Comparison of ENCODE assay signal across 10 mouse cellular contexts in the genomic region with DNA sequence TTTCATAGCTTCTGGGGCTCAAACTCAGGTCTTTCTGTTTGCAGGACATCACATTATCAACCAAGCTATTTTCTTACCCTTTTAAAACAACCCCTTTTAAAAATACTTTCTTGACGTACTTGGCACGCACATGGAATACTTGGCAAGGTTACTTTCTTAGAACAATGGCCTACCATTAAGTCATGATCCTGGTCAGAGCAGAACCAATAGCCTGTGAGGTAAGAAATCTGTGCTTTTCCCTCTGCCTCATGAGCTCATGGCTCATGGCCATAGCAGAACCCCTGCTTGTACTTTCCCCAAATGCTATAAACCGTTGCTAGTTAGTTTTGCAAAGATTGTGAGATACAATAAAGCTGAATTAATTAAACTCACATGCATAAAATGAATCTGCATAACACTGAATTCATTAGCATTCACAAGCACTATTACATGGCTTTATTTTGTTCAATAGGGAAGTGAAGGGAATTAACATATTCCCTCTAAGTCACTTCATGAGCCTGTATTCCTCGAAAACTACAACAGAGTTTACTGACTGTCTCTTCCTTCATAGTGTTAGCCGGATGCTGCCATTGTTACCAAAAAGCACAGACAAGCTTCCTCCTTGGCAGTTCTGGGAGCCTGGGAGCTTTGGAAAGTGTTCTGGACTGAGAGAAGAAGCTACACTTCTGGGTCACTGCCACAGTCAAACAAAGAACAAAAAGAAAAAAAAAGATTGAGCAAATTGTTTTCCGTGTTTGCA. TPM values are rescaled to one million over a fixed set of nuclear protein-coding genes. Genes with fewer than 3 reads are reported as not detected.
DNase-seq lines count a peak whose midpoint lies in the region; ATAC-seq and TF ChIP-seq lines count a peak whose summit lies in the region.
"Had no signal": no experiment of that assay in that cellular context is flagged by ENCODE, and none has a peak within 500 bp of the region (broad histone marks: within the 10 kb centered on the region; RNA-seq: fewer than 3 reads in every experiment).

No protein-coding gene starts in this region.

- H3K9me3 ChIP-seq in heart, embryonic 15.5 days (replicated peaks), result no peaks in the 10 kb centered on the region
- H3K9me3 ChIP-seq: limb, embryonic 12.5 days had no signal

- ATAC-seq in heart, embryonic 15.5 days (replicated peaks; ENCODE audit: insufficient number of reproducible peaks, insufficient read depth, low FRiP score, low read depth), result peak; percentile 70

- H3K27me3 ChIP-seq in heart, embryonic 15.5 days, result no peaks in the 10 kb centered on the region
- H3K27me3 ChIP-seq: limb, embryonic 12.5 days had no signal

- peak; percentile 90 for DNase-seq in heart, adult 11 months
- no peak for DNase-seq in heart, postnatal 25 days (ENCODE audit: low spot score)
- peak; percentile 77 for DNase-seq in brain, embryonic 14.5 days (ENCODE audit: low read depth)
- peak; percentile 32 to 38 for DNase-seq in kidney, postnatal 36 days
- DNase-seq in urinary bladder, postnatal 25 days (ENCODE audit: low spot score), result no peak
- DNase-seq in urinary bladder, postnatal 4 days (ENCODE audit: low spot score in 2 of 2), result no peak
- DNase-seq in frontal cortex, adult 2 months (ENCODE audit: extremely low spot score in 1 of 2, low spot score in 1 of 2), result no peak
- DNase-seq: gastrocnemius, postnatal 14 days had no signal

- H3K4me3 ChIP-seq in heart, embryonic 15.5 days, result no peak overlapping the region
- H3K4me3 ChIP-seq: limb, embryonic 12.5 days had no signal

- H3K36me3 ChIP-seq in heart, embryonic 15.5 days, result no peaks in the 10 kb centered on the region
- H3K36me3 ChIP-seq: limb, embryonic 12.5 days had no signal

- H3K4me1 ChIP-seq in heart, embryonic 15.5 days (replicated peaks), result peaks cover 13% of the 10 kb centered on the region
- H3K4me1 ChIP-seq: limb, embryonic 12.5 days had no signal

- TF ChIP-seq CTCF in brain, embryonic 14.5 days (IDR thresholded peaks at IDR 0.05; ENCODE audit: borderline replicate concordance, extremely low read depth, insufficient read depth, insufficient read length), result no peak

- H3K9ac ChIP-seq in heart, embryonic 15.5 days, result no peak overlapping the region
- H3K9ac ChIP-seq: limb, embryonic 12.5 days had no signal

- TF ChIP-seq POLR2A in brain, embryonic 14.5 days (IDR thresholded peaks at IDR 0.05; ENCODE audit: borderline replicate concordance, extremely low read depth, insufficient read depth, insufficient read length, poor library complexity, severe bottlenecking), result no peak

- no peak overlapping the region for H3K4me2 ChIP-seq in heart, embryonic 15.5 days
- H3K4me2 ChIP-seq: limb, embryonic 12.5 days had no signal

- intact Hi-C loops in heart, postnatal 25 days (cut with DNase I), result no loop called here

- 33% methylated on average over 6 of the region's 6 CpGs for WGBS in heart, embryonic 15.5 days

- H3K27ac ChIP-seq in heart, embryonic 15.5 days, result peak overlapping the region; percentile 60
- H3K27ac ChIP-seq: limb, embryonic 12.5 days had no signal

RNA-seq across cellular contexts. Expression of a gene that starts 20.1 kb away (rescaled TPM):
- 1 to 10 TPM; 4.5 to 6.4 TPM for total RNA-seq in heart, postnatal 25 days (2021)
- 14.9 and 19.3 TPM in 2 replicates for polyA plus RNA-seq in brain, embryonic 14.5 days (2012; rRNA removed)
- 24.9 and 33.7 TPM in 2 replicates for polyA plus RNA-seq in heart, embryonic 15.5 days (2015; fragmentation: Nextera tagmentation; extraction: Ambion mirVana)
- 15.1 and 17.1 TPM in 2 replicates for polyA plus RNA-seq in frontal cortex, adult 2 months (2012; rRNA removed)

Comparison
In these comparisons a context has a peak if more than half of its experiments do, and no peak if none do; other contexts are left out.
1. DNase-seq: peak in heart, adult 11 months (single experiment), brain, embryonic 14.5 days (single experiment) and kidney, postnatal 36 days (2 of 2); none in heart, postnatal 25 days (single experiment), urinary bladder, postnatal 25 days (single experiment), urinary bladder, postnatal 4 days (0 of 2) and frontal cortex, adult 2 months (0 of 2).